8 mouse cellular contexts compared by ENCODE assay signal in the genomic region with DNA sequence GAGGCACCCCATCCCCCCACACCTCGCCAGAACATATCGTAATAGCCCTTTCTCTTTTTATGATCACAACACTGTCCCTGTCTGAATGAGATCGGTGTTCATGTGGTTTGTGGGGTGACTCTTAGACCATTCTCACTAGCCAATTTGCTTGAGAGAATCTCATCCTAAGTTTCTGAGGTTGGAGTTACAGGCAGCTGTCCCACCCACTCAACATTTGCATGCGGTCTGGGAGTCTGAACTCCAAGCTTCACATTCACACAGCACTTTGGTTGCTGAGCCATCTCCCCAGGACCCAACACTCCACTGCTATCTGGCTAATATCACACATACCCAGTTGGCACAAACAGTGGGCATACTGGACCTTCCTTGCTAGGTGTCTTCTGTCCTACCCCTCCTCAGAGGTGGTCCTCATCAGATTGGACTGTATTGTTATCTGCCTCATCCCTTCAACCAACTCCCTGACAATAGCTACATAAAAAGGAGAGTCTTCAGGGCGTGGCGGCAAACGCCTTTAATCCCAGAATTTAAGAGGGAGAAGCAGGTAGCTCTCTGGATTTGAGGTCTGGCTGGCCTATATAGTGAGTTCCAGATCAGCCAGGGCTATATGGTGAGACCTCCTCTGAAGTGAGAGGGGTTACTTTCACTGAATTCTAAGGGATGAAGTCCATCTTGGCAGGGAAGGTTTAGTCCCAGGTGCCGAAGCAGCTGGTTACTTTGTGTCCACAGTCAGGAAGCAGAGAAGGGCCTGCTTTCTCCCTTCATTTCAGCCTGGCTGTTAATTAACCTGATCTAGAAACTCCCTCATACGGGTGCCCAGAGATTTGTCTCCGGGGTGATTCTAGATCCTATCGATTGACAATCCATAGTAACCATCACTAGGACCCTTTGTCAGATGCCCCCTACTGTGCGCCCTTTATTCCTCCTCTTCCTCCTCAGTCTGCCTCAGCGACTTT. TPM values are rescaled to one million over a fixed set of nuclear protein-coding genes. Genes with fewer than 3 reads are reported as not detected.
DNase-seq lines count a peak whose midpoint lies in the region; ATAC-seq and TF ChIP-seq lines count a peak whose summit lies in the region.

No protein-coding gene starts in this region.

- DNase-seq in lung, embryonic 14.5 days = no peak
- DNase-seq in lung, postnatal 25 days (ENCODE audit: low spot score) = no peak
- peak; percentile 37 for DNase-seq in kidney, postnatal 14 days
- DNase-seq in gastrocnemius, adult 18-20 months (ENCODE audit: low spot score) = no peak

- H3K4me1 ChIP-seq in lung, embryonic 14.5 days (ENCODE audit: insufficient read depth) = peaks cover 4% of the 10 kb centered on the region; the same call in 1 of the 2 replicates
- H3K4me1 ChIP-seq in forebrain, embryonic 15.5 days = peaks cover 20% of the 10 kb centered on the region
- H3K4me1 ChIP-seq in neural tube, embryonic 13.5 days (replicated peaks) = peaks cover 30% of the 10 kb centered on the region

- no peaks in the 10 kb centered on the region for H3K36me3 ChIP-seq in lung, embryonic 14.5 days (ENCODE audit: insufficient read depth)
- no peaks in the 10 kb centered on the region for H3K36me3 ChIP-seq in forebrain, embryonic 15.5 days
- H3K36me3 ChIP-seq in neural tube, embryonic 13.5 days = no peaks in the 10 kb centered on the region

- WGBS in lung, embryonic 14.5 days = 46% methylated on average over 13 of the region's 13 CpGs
- 48% methylated on average over 13 of the region's 13 CpGs for WGBS in forebrain, embryonic 15.5 days
- WGBS in neural tube, embryonic 13.5 days = 43% methylated on average over 13 of the region's 13 CpGs

- H3K9me3 ChIP-seq in lung, embryonic 14.5 days (ENCODE audit: low read depth, low read length) = no peaks in the 10 kb centered on the region
- no peaks in the 10 kb centered on the region for H3K9me3 ChIP-seq in forebrain, embryonic 15.5 days
- H3K9me3 ChIP-seq in neural tube, embryonic 13.5 days = no peaks in the 10 kb centered on the region

- no peak overlapping the region; the same call in 1 of the 2 replicates for H3K9ac ChIP-seq in lung, embryonic 14.5 days
- H3K9ac ChIP-seq in forebrain, embryonic 15.5 days (replicated peaks) = 0 out of 2 replicates have a peak overlapping the region, but pooled peaks have one; percentile 10
- peak overlapping the region; percentile 38; the same call in 1 of the 2 replicates for H3K9ac ChIP-seq in neural tube, embryonic 13.5 days

- peak overlapping the region; percentile 43 for H3K4me2 ChIP-seq in lung, embryonic 14.5 days
- peak overlapping the region; percentile 28 for H3K4me2 ChIP-seq in forebrain, embryonic 15.5 days (replicated peaks)
- H3K4me2 ChIP-seq in neural tube, embryonic 13.5 days = peak overlapping the region; percentile 49

- no peaks in the 10 kb centered on the region for H3K27me3 ChIP-seq in lung, embryonic 14.5 days (ENCODE audit: insufficient read depth, low read length)
- H3K27me3 ChIP-seq in forebrain, embryonic 15.5 days = no peaks in the 10 kb centered on the region
- H3K27me3 ChIP-seq in neural tube, embryonic 13.5 days = no peaks in the 10 kb centered on the region

- ATAC-seq in lung, embryonic 14.5 days (ENCODE audit: insufficient read depth) = no peak
- no peak for ATAC-seq in forebrain, embryonic 15.5 days (replicated peaks)
- ATAC-seq in neural tube, embryonic 13.5 days (ENCODE audit: low read depth) = peak; percentile 36; the same call in 1 of the 2 replicates
- no peak for ATAC-seq in erythroblast, adult 5-6 weeks (replicated peaks; ENCODE audit: low FRiP score, poor library complexity, severe bottlenecking)
- ATAC-seq in inflammation-experienced regulatory T-cells, adult 6 months = no peak

- TF ChIP-seq CTCF in lung, embryonic 14.5 days (IDR thresholded peaks at IDR 0.05; ENCODE audit: low read depth) = no peak

- no peak overlapping the region for H3K27ac ChIP-seq in lung, embryonic 14.5 days (ENCODE audit: low read depth)
- H3K27ac ChIP-seq in forebrain, embryonic 15.5 days (replicated peaks) = no peak overlapping the region
- peak overlapping the region; percentile 77 for H3K27ac ChIP-seq in neural tube, embryonic 13.5 days (replicated peaks)

- no peak overlapping the region for H3K4me3 ChIP-seq in lung, embryonic 14.5 days (ENCODE audit: low read depth, low read length)
- no peak overlapping the region for H3K4me3 ChIP-seq in forebrain, embryonic 15.5 days
- H3K4me3 ChIP-seq in neural tube, embryonic 13.5 days = peak overlapping the region; percentile 0; the same call in 1 of the 2 replicates

RNA-seq across cellular contexts. Expression of gene Parp1, which starts 21.6 kb away (rescaled TPM):
- polyA plus RNA-seq in lung, embryonic 14.5 days (2014; fragmentation: Nextera tagmentation; extraction: Ambion mirVana) = 147 TPM in 2 replicates
- 144 and 147 TPM in 2 replicates for polyA plus RNA-seq in forebrain, embryonic 15.5 days (2015; fragmentation: Nextera tagmentation; extraction: Ambion mirVana)
- polyA plus RNA-seq in neural tube, embryonic 13.5 days (2015; fragmentation: Nextera tagmentation; extraction: Ambion mirVana) = 114 TPM in 2 replicates
- total RNA-seq in gastrocnemius, adult 18-20 months (2021) = 10 to 100 TPM; 57.0 to 64.2 TPM
- total RNA-seq in erythroblast, adult 5-6 weeks (2015; ENCODE audit: low replicate concordance) = 13.4 and 20.6 TPM in 2 replicates
- total RNA-seq in erythroblast, adult 5-6 weeks (2017; ENCODE audit: low replicate concordance) = 23.5 and 26.2 TPM in 2 replicates
- 10 to 100 TPM; 39.8 to 48.1 (median 42.4) TPM for polyA plus RNA-seq in inflammation-experienced regulatory T-cells, adult 6 months (2017; shearing (Covaris generic))
